Mouse (Mus musculus): ENCODE data around the gene Tlr6. TPM values are rescaled to one million over a fixed set of nuclear protein-coding genes. Genes with fewer than 3 reads are reported as not detected.

Tlr6 gene
- total and polyA plus RNA-seq, 3 experiments = 0.72 to 4.6 (median 2.5) TPM

- H3K4me3 ChIP-seq (replicated peaks in 1 of 3; ENCODE audit: low read depth in 2 of 3, low read length in 2 of 3, poor library complexity in 1 of 3) = peak within 1 kb of the TSS; percentile 66 to 79 (median 70)
- dilution Hi-C loops (cut with MboI; ENCODE audit: extremely low pct_ligation_motif_present, extremely low pct_unique_long_range_greater_than_20kb, low sequenced_read_pairs) (no loop called here), in situ Hi-C loops (cut with MboI; ENCODE audit: low pct_ligation_motif_present, low pct_unique_long_range_greater_than_20kb, low sequenced_read_pairs) (no loop called here)
- no peak within 1 kb of the TSS for H3K27ac ChIP-seq (ENCODE audit: insufficient read depth, low read depth)
- H3K36me3 ChIP-seq (replicated peaks in 1 of 2; ENCODE audit: control insufficient read depth in 1 of 2, insufficient read depth in 1 of 2, low read length in 1 of 2) = no peaks in the 10 kb centered on the region
- H3K9ac ChIP-seq (ENCODE audit: insufficient read depth, low read depth) = peak within 1 kb of the TSS; percentile 17
- H3K79me2 ChIP-seq (replicated peaks; ENCODE audit: control insufficient read depth, extremely low read depth, insufficient read depth, poor library complexity, severe bottlenecking) = no peaks in the 10 kb centered on the region
- H3K9me3 ChIP-seq (replicated peaks; ENCODE audit: low read length) = no peaks in the 10 kb centered on the region
- DNase-seq (ENCODE audit: extremely low read depth) = no peak
- TF ChIP-seq BHLHE40 (IDR thresholded peaks at IDR 0.05; ENCODE audit: low read depth, low read length) (no peak), E2F4 (IDR thresholded peaks at IDR 0.05; ENCODE audit: insufficient replicate concordance, low read depth, low read length) (no peak), MXI1 (IDR thresholded peaks at IDR 0.05; ENCODE audit: low read depth, low read length) (no peak), PAX5 (IDR thresholded peaks at IDR 0.05; ENCODE audit: low read length) (no peak), CTCF (conservative IDR thresholded peaks at IDR 0.05 in 1 of 2, IDR thresholded peaks at IDR 0.05 in 1 of 2; ENCODE audit: low read depth in 2 of 2, low read length in 2 of 2) (no peak), NRF1 (IDR thresholded peaks at IDR 0.05; ENCODE audit: low read depth, low read length) (no peak), TCF12 (IDR thresholded peaks at IDR 0.05; ENCODE audit: low read depth, low read length) (no peak)
- peak within 1 kb of the TSS; percentile 65 for H3K4me2 ChIP-seq (ENCODE audit: insufficient read depth, low read depth, poor library complexity, severe bottlenecking)
- H3K27me3 ChIP-seq (replicated peaks) = peaks cover 11% of the 10 kb centered on the region
- peaks cover 0 to 7% of the 10 kb centered on the region in 2 experiments; a peak in 2 of 4 replicates for H3K4me1 ChIP-seq (ENCODE audit: control insufficient read depth in 1 of 2, insufficient read depth in 2 of 2)
These were observed 10.2 kb upstream of the Tlr6 start, which contains the start of gene Fam114a1 for GRCm38 (mm10) chr5:64969861-64970771. TSS of gene Fam114a1 (plus strand) at chr5:64970071.

- H3K9ac ChIP-seq (ENCODE audit: insufficient read depth, low read depth) = peak overlapping the region; percentile 17
- dilution Hi-C loops (cut with MboI; ENCODE audit: extremely low pct_ligation_motif_present, extremely low pct_unique_long_range_greater_than_20kb, low sequenced_read_pairs) (no loop called here), in situ Hi-C loops (cut with MboI; ENCODE audit: low pct_ligation_motif_present, low pct_unique_long_range_greater_than_20kb, low sequenced_read_pairs) (no loop called here)
- H3K27ac ChIP-seq (ENCODE audit: insufficient read depth, low read depth) = no peak overlapping the region
- peak overlapping the region; percentile 65 for H3K4me2 ChIP-seq (ENCODE audit: insufficient read depth, low read depth, poor library complexity, severe bottlenecking)
- H3K27me3 ChIP-seq (replicated peaks) = peaks cover 11% of the 10 kb centered on the region
- DNase-seq (ENCODE audit: extremely low read depth) = peak; percentile 49
- peaks cover 0 to 7% of the 10 kb centered on the region in 2 experiments; a peak in 2 of 4 replicates for H3K4me1 ChIP-seq (ENCODE audit: control insufficient read depth in 1 of 2, insufficient read depth in 2 of 2)
- H3K9me3 ChIP-seq (replicated peaks; ENCODE audit: low read length) = no peaks in the 10 kb centered on the region
- no peaks in the 10 kb centered on the region for H3K36me3 ChIP-seq (replicated peaks in 1 of 2; ENCODE audit: control insufficient read depth in 1 of 2, insufficient read depth in 1 of 2, low read length in 1 of 2)
- peak overlapping the region; percentile 66 to 79 (median 70) for H3K4me3 ChIP-seq (replicated peaks in 1 of 3; ENCODE audit: low read depth in 2 of 3, low read length in 2 of 3, poor library complexity in 1 of 3)
- H3K79me2 ChIP-seq (replicated peaks; ENCODE audit: control insufficient read depth, extremely low read depth, insufficient read depth, poor library complexity, severe bottlenecking) = no peaks in the 10 kb centered on the region
- TF ChIP-seq PAX5 (IDR thresholded peaks at IDR 0.05; ENCODE audit: low read length) (no peak), CTCF (conservative IDR thresholded peaks at IDR 0.05 in 1 of 2, IDR thresholded peaks at IDR 0.05 in 1 of 2; ENCODE audit: low read depth in 2 of 2, low read length in 2 of 2) (peak in 1 of 2 experiments; percentile 30; a peak in 2 of 4 replicates), MXI1 (IDR thresholded peaks at IDR 0.05; ENCODE audit: low read depth, low read length) (peak; percentile 64), CHD1 (IDR thresholded peaks at IDR 0.05; ENCODE audit: low read depth, low read length) (0 out of 2 replicates have a peak, but pooled peaks have one; percentile 30)
These were observed 9.3 kb upstream of the Tlr6 start for GRCm38 (mm10) chr5:64968961-64969860.

Measured in CH12.LX (cell line).